Mouse (Mus musculus) myocyte (in vitro differentiated cells): Measurements from ENCODE around the gene Lmo1.

ENCODE experiments used
- E2F4 ChIP-seq: IDR thresholded peaks from one replicate; pipeline ENCODE4 v1.6.1; 2011; ENCODE audit warnings: mild to moderate bottlenecking, control low read depth, moderate library complexity; ENCODE audit not compliant: insufficient read depth
- SRF ChIP-seq: IDR thresholded peaks from one replicate; pipeline ENCODE4 v1.6.1; 2011; ENCODE audit warnings: low read depth; ENCODE audit not compliant: control insufficient read depth, insufficient read length

GRCm38 (mm10) chr7:109194850-109195249, 19.8 kb upstream of the Lmo1 start:
- no peak for TF ChIP-seq SRF
- TF ChIP-seq E2F4, result no peak
